Mouse (Mus musculus) stomach, embryonic 15.5 days (tissue): ENCODE measurements around the gene Chd5. TPM values are rescaled to one million over a fixed set of nuclear protein-coding genes. Genes with fewer than 3 reads are reported as not detected.
A peak's percentile ranks its signal among the peaks of the same experiment; 100 is the strongest.

Experiments
- ATAC-seq: fragments of 200-750 bp; cut with Nextera tagmentation; 2 replicates; pipeline ENCODE4 v1.8.0; 2017; ENCODE audit warnings: low read depth, moderate number of reproducible peaks, moderate TSS enrichment; ENCODE audit not compliant: insufficient read depth, low FRiP score
- H3K27ac ChIP-seq: fragments of 300-500 bp; sonication (generic); 2 replicates; pipeline ENCODE4 v1.5.1; 2015; ENCODE audit warnings: mild to moderate bottlenecking, inconsistent platforms
- H3K27me3 ChIP-seq: fragments of 300-500 bp; sonication (generic); replicated peaks from 2 replicates; pipeline ENCODE4 v1.6.1; 2015; ENCODE audit warnings: inconsistent platforms
- H3K36me3 ChIP-seq: fragments of 300-500 bp; sonication (generic); 2 replicates; pipeline ENCODE4 v1.6.1; 2015; ENCODE audit warnings: inconsistent platforms
- H3K4me1 ChIP-seq: fragments of 300-500 bp; sonication (generic); 2 replicates; pipeline ENCODE4 v1.6.1; 2015; ENCODE audit warnings: inconsistent platforms
- H3K4me2 ChIP-seq: fragments of 300-500 bp; sonication (generic); 2 replicates; pipeline ENCODE4 v1.6.1; 2015; ENCODE audit warnings: mild to moderate bottlenecking, inconsistent platforms
- H3K4me3 ChIP-seq: fragments of 300-500 bp; sonication (generic); replicated peaks from 2 replicates; pipeline ENCODE4 v1.5.1; 2015; ENCODE audit warnings: inconsistent platforms
- H3K9ac ChIP-seq: fragments of 300-500 bp; sonication (generic); 2 replicates; pipeline ENCODE4 v1.6.1; 2015; ENCODE audit warnings: inconsistent platforms
- H3K9me3 ChIP-seq: fragments of 300-500 bp; sonication (generic); 2 replicates; pipeline ENCODE4 v1.6.1; 2016; ENCODE audit warnings: inconsistent platforms
- WGBS: fragments of 180-500 bp; shearing (Covaris S2); methylation state at CpG from one replicate; pipeline ENCODE4 v1.1.7; 2015; 5-methylcytosine and 5-hydroxymethylcytosine counted together
- polyA plus RNA-seq: library from polyadenylated mRNA; unstranded; fragments of >200 nt; fragmentation: Nextera tagmentation; extraction: Ambion mirVana; gene quantifications from 2 replicates; pipeline ENCODE4 v1.2.1, GENCODE M21; 2015

The Chd5 gene
- polyA plus RNA-seq, 1 experiment from 2014 or later = 1.5 TPM

GRCm38 (mm10) chr4:152321464-152321863 lies 17.0 kb upstream of the Chd5 start:
- Histone ChIP-seq H3K4me3 (no peak overlapping the region), H3K27me3 (peaks cover 14% of the 10 kb centered on the region), H3K4me2 (no peak overlapping the region), H3K9me3 (no peaks in the 10 kb centered on the region), H3K9ac (no peak overlapping the region), H3K4me1 (peaks cover 13% of the 10 kb centered on the region), H3K27ac (no peak overlapping the region), H3K36me3 (no peaks in the 10 kb centered on the region)
- ATAC-seq = no peak
- 42% methylated on average over 5 of the region's 5 CpGs for WGBS

GRCm38 (mm10) chr4:152324641-152325562 lies 13.5 kb upstream of the Chd5 start:
- no peaks in the 10 kb centered on the region for H3K9me3 ChIP-seq
- WGBS = 48% methylated on average over 16 of the region's 16 CpGs
- H3K4me2 ChIP-seq = peak overlapping the region; percentile 72
- no peak overlapping the region for H3K27ac ChIP-seq
- H3K4me3 ChIP-seq = peak overlapping the region; percentile 100
- no peak overlapping the region for H3K9ac ChIP-seq
- no peaks in the 10 kb centered on the region for H3K27me3 ChIP-seq
- H3K4me1 ChIP-seq = peaks cover 12% of the 10 kb centered on the region
- peaks cover 17% of the 10 kb centered on the region for H3K36me3 ChIP-seq
- ATAC-seq = peak; percentile 6; the same call in 1 of the 2 replicates

GRCm38 (mm10) chr4:152325574-152326411 lies 12.7 kb upstream of the Chd5 start, which contains the start of gene Rpl22:
TSS of gene Rpl22 (plus strand) at chr4:152325742.
- peak within 1 kb of the TSS; percentile 72 for H3K4me2 ChIP-seq
- H3K9me3 ChIP-seq = no peaks in the 10 kb centered on the region
- WGBS = under 1% methylated on average over 70 of the region's 70 CpGs
- H3K4me3 ChIP-seq = peak within 1 kb of the TSS; percentile 100
- no peaks in the 10 kb centered on the region for H3K27me3 ChIP-seq
- peak within 1 kb of the TSS; percentile 69 for H3K27ac ChIP-seq
- peak; percentile 98 for ATAC-seq
- peak within 1 kb of the TSS; percentile 98 for H3K9ac ChIP-seq
- peaks cover 25% of the 10 kb centered on the region for H3K36me3 ChIP-seq
- peaks cover 12% of the 10 kb centered on the region for H3K4me1 ChIP-seq

GRCm38 (mm10) chr4:152326543-152326942 lies 11.9 kb upstream of the Chd5 start:
- no peak overlapping the region; the same call in 1 of the 2 replicates for H3K27ac ChIP-seq
- no peaks in the 10 kb centered on the region for H3K9me3 ChIP-seq
- ATAC-seq = no peak
- H3K4me3 ChIP-seq = peak overlapping the region; percentile 100
- peak overlapping the region; percentile 72 for H3K4me2 ChIP-seq
- H3K4me1 ChIP-seq = peaks cover 12% of the 10 kb centered on the region
- H3K36me3 ChIP-seq = peaks cover 33% of the 10 kb centered on the region
- WGBS = under 1% methylated on average over 11 of the region's 11 CpGs
- H3K9ac ChIP-seq = peak overlapping the region; percentile 98
- no peaks in the 10 kb centered on the region for H3K27me3 ChIP-seq

- no peak overlapping the region for H3K4me2 ChIP-seq
- H3K9ac ChIP-seq = no peak overlapping the region
- no peak overlapping the region for H3K27ac ChIP-seq
- no peaks in the 10 kb centered on the region for H3K27me3 ChIP-seq
- peaks cover 51% of the 10 kb centered on the region for H3K36me3 ChIP-seq
- H3K4me1 ChIP-seq = peaks cover 12% of the 10 kb centered on the region
- H3K9me3 ChIP-seq = no peaks in the 10 kb centered on the region
- H3K4me3 ChIP-seq = no peak overlapping the region
- 76% methylated on average over 6 of the region's 6 CpGs for WGBS
- ATAC-seq = no peak
Observed at GRCm38 (mm10) chr4:152328691-152329090, 9.8 kb upstream of the Chd5 start.

- Histone ChIP-seq H3K9me3 (no peaks in the 10 kb centered on the region), H3K4me2 (no peak overlapping the region), H3K36me3 (peaks cover 67% of the 10 kb centered on the region), H3K27ac (no peak overlapping the region), H3K4me3 (no peak overlapping the region), H3K27me3 (peaks cover 10% of the 10 kb centered on the region), H3K4me1 (no peaks in the 10 kb centered on the region), H3K9ac (no peak overlapping the region)
- no peak; the same call in 1 of the 2 replicates for ATAC-seq
- 18% methylated on average over 2 of the region's 2 CpGs for WGBS
Observed at GRCm38 (mm10) chr4:152332952-152333351, 5.5 kb upstream of the Chd5 start.

GRCm38 (mm10) chr4:152333587-152333986 lies 4.9 kb upstream of the Chd5 start:
- Histone ChIP-seq H3K9ac (no peak overlapping the region), H3K4me1 (peaks cover 5% of the 10 kb centered on the region), H3K27ac (no peak overlapping the region), H3K4me3 (no peak overlapping the region), H3K4me2 (no peak overlapping the region), H3K27me3 (peaks cover 16% of the 10 kb centered on the region), H3K9me3 (no peaks in the 10 kb centered on the region), H3K36me3 (peaks cover 65% of the 10 kb centered on the region)
- ATAC-seq = no peak
- 93% methylated on average over 12 of the region's 12 CpGs for WGBS

GRCm38 (mm10) chr4:152337772-152338171 lies 679 bp upstream of the Chd5 start:
- Histone ChIP-seq H3K9ac (no peak overlapping the region), H3K27me3 (peaks cover 46% of the 10 kb centered on the region), H3K9me3 (no peaks in the 10 kb centered on the region), H3K4me2 (no peak overlapping the region), H3K36me3 (peaks cover 29% of the 10 kb centered on the region), H3K27ac (no peak overlapping the region), H3K4me3 (no peak overlapping the region), H3K4me1 (peaks cover 17% of the 10 kb centered on the region)
- ATAC-seq = no peak
- 36% methylated on average over 6 of the region's 6 CpGs for WGBS

GRCm38 (mm10) chr4:152339293-152339790 lies 891 bp downstream of the Chd5 start:
- 3% methylated on average over 21 of the region's 26 CpGs for WGBS
- Histone ChIP-seq H3K4me2 (peak overlapping the region; percentile 97), H3K4me3 (peak overlapping the region; percentile 51), H3K27me3 (peaks cover 59% of the 10 kb centered on the region), H3K9ac (no peak overlapping the region), H3K9me3 (no peaks in the 10 kb centered on the region), H3K4me1 (peaks cover 20% of the 10 kb centered on the region), H3K36me3 (peaks cover 14% of the 10 kb centered on the region), H3K27ac (no peak overlapping the region)
- no peak for ATAC-seq

- WGBS = 41% methylated on average over 15 of the region's 15 CpGs
- Histone ChIP-seq H3K9me3 (no peaks in the 10 kb centered on the region), H3K36me3 (0 out of 2 replicates have a peak, but pooled peaks cover 2% of the 10 kb centered on the region), H3K4me3 (no peak overlapping the region), H3K4me2 (no peak overlapping the region), H3K9ac (no peak overlapping the region), H3K27ac (no peak overlapping the region), H3K27me3 (peaks cover 59% of the 10 kb centered on the region), H3K4me1 (peaks cover 33% of the 10 kb centered on the region)
- no peak for ATAC-seq
Observed at GRCm38 (mm10) chr4:152340584-152341284, 2.3 kb downstream of the Chd5 start.

GRCm38 (mm10) chr4:152343296-152343695 lies 4.8 kb downstream of the Chd5 start:
- Histone ChIP-seq H3K27me3 (peaks cover 55% of the 10 kb centered on the region), H3K36me3 (no peaks in the 10 kb centered on the region), H3K4me2 (no peak overlapping the region), H3K9ac (no peak overlapping the region), H3K4me1 (peaks cover 30% of the 10 kb centered on the region), H3K9me3 (no peaks in the 10 kb centered on the region), H3K4me3 (no peak overlapping the region), H3K27ac (no peak overlapping the region)
- ATAC-seq = no peak
- WGBS = 8% methylated on average over 5 of the region's 5 CpGs
